Mouse (Mus musculus) G1E (cell line): ENCODE data around the gene Gm44502. TPM values are rescaled to one million over a fixed set of nuclear protein-coding genes. Genes with fewer than 3 reads are reported as not detected.

Experiments
- ATAC-seq: 2 replicates; pipeline ENCODE4 v1.8.0; 2016; ENCODE audit warnings: mild to moderate bottlenecking; ENCODE audit not compliant: insufficient number of reproducible peaks, poor library complexity, low FRiP score, severe bottlenecking; ENCODE audit errors: extremely low read depth
- DNase-seq: peaks from one replicate; pipeline ENCODE4 v3.0.0; 2012; ENCODE audit warnings: low spot score
- H3K27me3 ChIP-seq: 2 replicates; pipeline ENCODE4 v1.6.1; 2012; ENCODE audit warnings: mild to moderate bottlenecking, low read length, inconsistent platforms; ENCODE audit not compliant: insufficient read depth
- H3K36me3 ChIP-seq: replicated peaks from 2 replicates; pipeline ENCODE3; 2012; ENCODE audit warnings: mild to moderate bottlenecking, inconsistent platforms
- H3K4me1 ChIP-seq: 2 replicates; pipeline ENCODE4 v1.6.1; 2012; ENCODE audit warnings: low read depth, low read length, inconsistent platforms, mixed read lengths; ENCODE audit not compliant: insufficient read depth
- H3K4me3 ChIP-seq: 2 replicates; pipeline ENCODE4 v1.5.1; 2012; ENCODE audit warnings: low read depth, mild to moderate bottlenecking, inconsistent platforms, low read length, moderate library complexity, mixed read lengths
- H3K9me3 ChIP-seq: replicated peaks from 2 replicates; pipeline ENCODE4 v1.6.1; 2012; ENCODE audit warnings: inconsistent platforms
- CTCF ChIP-seq: IDR thresholded peaks from 2 replicates; pipeline ENCODE4 v1.5.1; 2012; ENCODE audit warnings: low read depth, low read length, inconsistent platforms, mixed read lengths
- GATA1 ChIP-seq: IDR thresholded peaks from 2 replicates; pipeline ENCODE4 v1.6.1; 2012; ENCODE audit warnings: borderline replicate concordance, low read length, inconsistent platforms, mixed read lengths
- GATA2 ChIP-seq: IDR thresholded peaks from 2 replicates; pipeline ENCODE4 v1.6.1; 2012; ENCODE audit warnings: low read depth, low read length, inconsistent platforms, borderline replicate concordance
- POLR2AphosphoS5 ChIP-seq: IDR thresholded peaks from 2 replicates; pipeline ENCODE4 v1.6.1; 2012; ENCODE audit warnings: low read depth, low read length, inconsistent platforms; ENCODE audit not compliant: insufficient replicate concordance
- TAL1 ChIP-seq: conservative IDR thresholded peaks from 2 replicates; pipeline ENCODE4 v1.6.1; 2012; ENCODE audit warnings: low read depth, low read length, inconsistent platforms, mixed read lengths
- polyA plus RNA-seq: library from polyadenylated mRNA; stranded (reverse); fragments of >175 nt; gene quantifications from 2 replicates; pipeline ENCODE4 v1.2.3, GENCODE M21; 2012
- total RNA-seq, 2 experiments: library from RNA; stranded (forward) in 1 of 2; stranded (reverse) in 1 of 2; fragments of 200-1000 nt in 1 of 2; fragments of >200 nt in 1 of 2; fragmentation: Nextera tagmentation in 1 of 2; gene quantifications; 2 replicates each; pipeline ENCODE4 v1.2.3; 2014 to 2017

Gm44502 gene
- total and polyA plus RNA-seq, 3 experiments = 0.71 to 0.93 TPM; not detected in 1

DNA sequence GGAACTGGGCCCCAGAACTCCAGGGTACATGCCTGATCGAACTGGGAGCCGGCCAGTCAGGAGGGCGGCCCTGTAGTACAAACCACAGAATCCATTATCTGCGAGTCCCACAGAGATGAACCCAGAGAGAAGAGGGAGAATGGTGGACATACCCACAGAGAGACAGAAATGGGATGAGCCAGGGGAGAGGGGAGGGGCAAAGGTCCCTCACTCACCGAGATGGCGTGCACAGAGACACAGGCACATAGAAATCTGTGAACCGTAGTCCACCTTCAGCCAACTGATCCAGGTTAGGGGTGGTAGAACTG lies 45.8 kb upstream of the Gm44502 start:
- TF ChIP-seq CTCF = no peak
- no peak for TF ChIP-seq GATA1
- TF ChIP-seq POLR2AphosphoS5 = no peak
- no peak for TF ChIP-seq TAL1
- TF ChIP-seq GATA2 = no peak
- H3K4me1 ChIP-seq = peaks cover 29% of the 10 kb centered on the region
- H3K9me3 ChIP-seq = no peaks in the 10 kb centered on the region
- DNase-seq = no peak
- H3K4me3 ChIP-seq = peak overlapping the region; percentile 84
- H3K27me3 ChIP-seq = peaks cover under 1% of the 10 kb centered on the region; the same call in 1 of the 2 replicates
- ATAC-seq = no peak
- peaks cover 33% of the 10 kb centered on the region for H3K36me3 ChIP-seq

GRCm38 (mm10) chr15:89474596-89475292 lies 45.2 kb upstream of the Gm44502 start:
- Histone ChIP-seq H3K27me3 (0 out of 2 replicates have a peak, but pooled peaks cover 2% of the 10 kb centered on the region), H3K4me1 (peaks cover 29% of the 10 kb centered on the region), H3K9me3 (no peaks in the 10 kb centered on the region), H3K36me3 (peaks cover 33% of the 10 kb centered on the region), H3K4me3 (peak overlapping the region; percentile 84)
- no peak for TF ChIP-seq GATA1
- TF ChIP-seq CTCF = no peak
- no peak for TF ChIP-seq GATA2
- no peak for TF ChIP-seq TAL1
- TF ChIP-seq POLR2AphosphoS5 = no peak
- DNase-seq = no peak
- no peak for ATAC-seq

DNA sequence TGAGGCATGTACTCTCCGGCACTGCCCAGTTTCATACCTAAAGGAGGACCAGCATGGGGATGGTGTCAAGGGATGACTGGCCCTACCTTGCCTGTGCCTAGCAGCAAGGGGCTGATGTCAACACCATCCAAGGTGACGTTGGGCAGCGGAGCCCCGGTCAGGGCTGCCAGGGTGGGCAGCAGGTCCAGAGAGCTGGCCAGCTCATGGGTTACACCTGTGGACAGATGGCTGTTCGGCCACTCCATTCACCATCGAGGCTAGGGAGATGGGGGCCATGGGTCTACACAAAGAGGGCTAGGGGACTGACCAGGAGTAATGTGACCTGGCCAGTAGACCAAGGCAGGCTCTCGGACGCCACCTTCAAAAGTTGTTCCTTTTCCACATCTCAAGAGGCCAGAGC lies 44.4 kb upstream of the Gm44502 start:
- ATAC-seq = no peak
- H3K9me3 ChIP-seq = no peaks in the 10 kb centered on the region
- peaks cover 33% of the 10 kb centered on the region for H3K36me3 ChIP-seq
- DNase-seq = no peak
- TF ChIP-seq CTCF (no peak), GATA1 (no peak), GATA2 (no peak), POLR2AphosphoS5 (no peak), TAL1 (no peak)
- H3K4me1 ChIP-seq = peaks cover 29% of the 10 kb centered on the region
- 0 out of 2 replicates have a peak, but pooled peaks cover 2% of the 10 kb centered on the region for H3K27me3 ChIP-seq
- H3K4me3 ChIP-seq = no peak overlapping the region

DNA sequence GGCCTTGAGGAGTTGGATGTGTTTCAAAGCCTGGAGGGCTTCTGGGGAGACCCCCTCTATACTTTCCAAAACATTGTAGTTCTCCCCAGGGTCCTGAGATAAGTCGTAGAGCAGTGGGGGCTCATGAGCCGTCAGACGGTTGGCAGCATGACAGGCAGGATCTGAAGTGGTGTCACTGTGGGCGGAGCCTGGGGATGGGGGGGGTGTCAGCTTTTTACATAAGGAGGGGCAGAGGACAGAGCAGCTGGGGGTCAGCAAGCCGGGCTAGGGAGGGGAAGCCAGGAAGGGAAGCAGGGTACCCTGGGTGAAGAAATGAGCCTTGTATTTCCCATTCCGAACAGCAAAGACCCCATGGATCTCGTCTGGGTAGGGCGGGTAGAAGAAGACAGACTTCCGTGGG lies 43.9 kb upstream of the Gm44502 start:
- ATAC-seq = no peak
- TF ChIP-seq TAL1 = no peak
- TF ChIP-seq GATA2 = no peak
- TF ChIP-seq CTCF = no peak
- no peak for TF ChIP-seq POLR2AphosphoS5
- no peak for TF ChIP-seq GATA1
- Histone ChIP-seq H3K4me1 (peaks cover 29% of the 10 kb centered on the region), H3K36me3 (peaks cover 33% of the 10 kb centered on the region), H3K4me3 (no peak overlapping the region), H3K9me3 (no peaks in the 10 kb centered on the region), H3K27me3 (0 out of 2 replicates have a peak, but pooled peaks cover 2% of the 10 kb centered on the region)
- no peak for DNase-seq

DNA sequence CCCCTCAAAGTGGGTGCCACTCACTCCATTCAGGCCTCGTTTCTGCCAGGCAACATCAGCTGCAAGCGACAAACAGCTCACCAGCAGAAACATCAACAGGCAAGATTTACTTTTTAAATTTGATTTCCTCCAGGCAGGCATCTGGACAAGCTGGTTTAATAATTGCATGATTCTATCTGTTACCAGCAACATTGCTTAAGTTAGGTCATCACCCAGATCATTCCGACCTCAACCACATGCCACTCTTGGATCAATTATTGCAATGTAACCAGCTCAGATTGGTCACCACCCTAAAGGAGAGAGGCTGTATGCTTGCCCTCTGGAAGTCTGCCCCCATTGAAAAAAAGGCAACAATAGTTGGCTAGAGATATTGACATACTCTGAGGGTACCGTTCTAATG lies 42.0 kb upstream of the Gm44502 start:
- TF ChIP-seq CTCF (no peak), TAL1 (no peak), GATA2 (no peak)
- Histone ChIP-seq H3K27me3 (0 out of 2 replicates have a peak, but pooled peaks cover 2% of the 10 kb centered on the region), H3K9me3 (no peaks in the 10 kb centered on the region), H3K4me3 (no peak overlapping the region), H3K4me1 (peaks cover 24% of the 10 kb centered on the region), H3K36me3 (peaks cover 26% of the 10 kb centered on the region)
- DNase-seq = no peak
- ATAC-seq = no peak

DNA sequence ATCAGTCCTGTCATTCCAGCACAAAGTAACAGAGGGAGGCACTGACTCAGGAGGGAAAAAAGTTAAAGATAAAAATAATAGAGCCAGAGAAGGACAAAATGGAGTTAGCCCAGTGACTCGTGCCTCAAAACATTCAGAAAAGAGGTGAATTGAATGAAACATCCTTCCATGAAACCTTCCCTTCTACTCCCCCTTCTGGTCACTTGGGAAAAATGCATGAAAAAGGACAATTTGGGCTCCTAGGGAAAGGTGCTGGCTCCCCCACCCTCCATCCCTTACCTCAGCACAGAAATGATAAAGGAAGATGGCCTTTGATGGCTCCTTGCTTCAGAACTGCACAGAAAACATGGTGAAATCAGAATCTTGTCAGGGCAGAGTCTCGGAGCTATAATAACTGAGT lies 39.1 kb upstream of the Gm44502 start:
- DNase-seq = no peak
- ATAC-seq = no peak

More for the DNA sequence above, 39.1 kb upstream of the Gm44502 start:
- Histone ChIP-seq H3K9me3 (no peaks in the 10 kb centered on the region), H3K4me3 (no peak overlapping the region), H3K36me3 (peaks cover 11% of the 10 kb centered on the region), H3K27me3 (0 out of 2 replicates have a peak, but pooled peaks cover 2% of the 10 kb centered on the region), H3K4me1 (no peaks in the 10 kb centered on the region)
- TF ChIP-seq GATA2 (no peak), CTCF (0 out of 2 replicates have a peak, but pooled peaks have one; percentile 11)
